Mouse (Mus musculus) adrenal gland, adult 18-20 months (tissue): ENCODE results near the gene Map3k7cl. TPM values are rescaled to one million over a fixed set of nuclear protein-coding genes. Genes with fewer than 3 reads are reported as not detected.

Experiments used
- DNase-seq, 2 experiments: peaks; one replicate each; pipeline ENCODE4 v3.0.0; 2021 to 2022; ENCODE audit warnings: low spot score in 2 of 2
- total RNA-seq, 2 experiments: library from RNA; stranded (reverse); gene quantifications; 1 replicate in 1 of 2; 2 replicates in 1 of 2; pipeline ENCODE4 v1.2.3; 2021

Map3k7cl gene
- total RNA-seq, 2 experiments from 2014 or later, result 0.50 to 1.7 TPM

DNA sequence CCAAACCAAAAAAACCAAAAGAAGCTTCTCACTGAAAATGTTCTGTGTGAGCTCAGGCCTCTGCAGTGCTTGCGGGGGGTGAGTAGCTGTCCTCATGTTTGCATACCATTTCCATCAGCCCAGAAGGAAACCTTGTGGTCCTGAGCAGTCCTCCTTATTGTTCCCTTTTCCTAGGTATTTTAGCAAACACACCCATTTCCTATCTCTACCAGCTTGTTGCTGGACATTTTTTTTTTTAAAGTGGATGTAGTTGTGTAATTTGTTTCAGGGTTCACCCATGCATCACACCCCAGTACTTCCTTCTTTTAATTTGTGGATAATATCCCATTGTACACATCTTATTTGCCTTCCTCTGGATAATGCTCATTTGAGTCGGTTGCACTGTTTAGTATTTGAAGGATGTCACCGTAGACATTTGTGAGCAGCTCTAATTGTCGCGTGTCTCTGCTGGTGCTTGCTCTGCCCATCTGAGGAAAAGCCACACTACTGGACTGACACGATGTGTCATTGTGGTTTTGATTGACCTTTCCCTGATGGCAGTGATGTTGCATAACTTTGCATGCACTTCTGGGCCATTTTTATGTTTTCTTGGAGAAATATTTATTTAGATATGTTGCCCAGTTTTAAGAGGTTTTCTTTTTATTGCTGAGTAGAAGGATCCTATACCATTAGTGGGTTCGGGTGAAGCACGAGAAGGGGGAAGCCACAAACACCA, 32.6 kb downstream of the Map3k7cl start:
- DNase-seq, result no peak

DNA sequence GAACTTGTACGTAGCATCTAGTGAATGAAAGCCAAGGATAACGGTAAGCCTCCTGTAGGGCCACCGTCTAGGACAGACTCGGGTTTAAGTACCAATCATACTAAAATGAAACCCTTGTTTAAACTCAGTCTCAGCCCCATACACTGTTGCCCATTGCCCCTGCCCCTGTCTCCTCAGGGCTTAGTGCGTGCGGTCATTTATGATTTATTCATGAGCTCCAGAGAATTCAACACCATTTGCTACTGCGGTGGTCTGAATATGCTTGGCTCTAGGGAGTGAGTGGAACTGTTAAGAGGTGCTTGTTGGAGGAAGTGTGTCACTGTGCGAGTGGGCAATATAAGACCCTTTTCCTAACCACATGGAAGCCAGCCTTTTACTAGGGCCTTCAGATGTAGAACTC, 34.7 kb downstream of the Map3k7cl start:
- DNase-seq, result no peak

DNA sequence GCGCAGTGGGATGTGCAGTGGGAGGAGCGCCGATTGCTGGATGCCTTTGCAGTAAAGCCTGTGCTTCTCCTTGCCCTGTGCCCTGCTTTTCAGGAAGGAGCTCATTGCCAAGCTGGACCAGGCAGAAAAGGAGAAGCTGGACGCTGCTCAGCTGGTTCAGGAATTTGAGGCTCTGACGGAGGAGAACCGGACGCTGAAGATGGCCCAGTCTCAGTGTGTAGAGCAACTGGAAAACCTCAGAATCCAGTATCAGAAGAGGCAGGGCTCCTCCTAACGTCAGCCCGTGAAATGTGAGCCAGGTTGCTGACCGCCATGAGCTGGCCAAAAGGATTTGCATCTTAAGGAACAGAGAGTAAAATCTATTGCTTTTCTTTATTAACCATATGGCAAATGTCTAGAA, 41.0 kb downstream of the Map3k7cl start:
- no peak for DNase-seq

DNA sequence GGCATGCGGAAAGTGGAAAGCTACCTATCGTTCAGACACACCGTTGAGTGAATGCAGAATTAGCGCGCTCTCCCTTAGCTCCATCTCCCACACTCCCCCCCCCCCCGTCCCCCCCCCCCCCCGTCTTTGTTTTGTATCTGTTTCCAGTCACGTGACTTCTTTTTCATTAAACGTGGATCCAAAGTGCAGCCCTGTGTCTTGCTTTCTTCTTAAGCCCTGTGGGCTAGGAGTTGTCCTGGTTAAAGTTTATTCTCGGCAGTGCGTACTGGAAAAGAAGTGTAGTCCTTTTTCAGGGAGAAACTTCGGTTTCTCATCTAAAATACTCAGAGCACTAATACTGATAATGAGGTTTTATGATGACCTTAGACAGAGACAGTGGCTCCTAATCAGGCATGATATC, 42.0 kb downstream of the Map3k7cl start:
- no peak for DNase-seq

DNA sequence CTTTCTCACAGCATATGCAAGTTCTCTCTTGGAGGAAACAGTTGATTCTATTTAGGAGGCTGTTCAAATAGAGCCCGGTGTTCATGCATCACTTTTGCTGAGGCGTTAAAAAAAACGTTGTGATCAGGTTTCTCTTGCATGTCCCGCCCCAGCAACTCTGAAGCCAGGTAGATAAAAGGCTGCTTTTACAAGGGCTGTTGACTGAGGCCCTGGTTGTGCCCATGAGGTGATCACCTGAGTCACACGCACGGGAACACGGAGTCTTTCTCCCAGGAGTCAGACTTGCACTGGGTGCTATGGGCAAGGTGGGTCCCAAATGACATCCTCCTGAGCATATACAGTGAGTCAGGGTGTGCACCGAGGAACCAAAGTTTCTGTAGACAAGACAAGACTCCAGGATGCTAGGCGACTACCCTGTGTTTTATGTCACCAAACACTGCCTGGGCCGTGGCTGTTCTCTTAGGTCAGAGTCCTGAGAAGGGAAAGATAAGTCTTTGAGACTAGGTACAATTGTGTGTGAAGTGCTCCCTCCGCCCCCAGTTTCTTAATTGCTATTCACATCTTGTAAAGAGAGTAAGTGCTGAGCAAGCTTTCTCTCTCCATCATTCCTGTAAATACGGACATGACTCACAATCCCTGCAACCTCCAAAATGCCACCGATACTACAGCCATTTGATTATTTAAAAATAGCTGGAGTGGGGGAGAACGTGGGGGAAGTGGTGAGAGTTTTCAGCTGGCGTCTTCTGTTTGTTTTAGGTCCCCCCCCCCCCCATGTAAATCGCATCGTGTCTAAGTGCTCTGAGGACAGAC, 49.8 kb downstream of the Map3k7cl start:
- DNase-seq, result no peak

DNA sequence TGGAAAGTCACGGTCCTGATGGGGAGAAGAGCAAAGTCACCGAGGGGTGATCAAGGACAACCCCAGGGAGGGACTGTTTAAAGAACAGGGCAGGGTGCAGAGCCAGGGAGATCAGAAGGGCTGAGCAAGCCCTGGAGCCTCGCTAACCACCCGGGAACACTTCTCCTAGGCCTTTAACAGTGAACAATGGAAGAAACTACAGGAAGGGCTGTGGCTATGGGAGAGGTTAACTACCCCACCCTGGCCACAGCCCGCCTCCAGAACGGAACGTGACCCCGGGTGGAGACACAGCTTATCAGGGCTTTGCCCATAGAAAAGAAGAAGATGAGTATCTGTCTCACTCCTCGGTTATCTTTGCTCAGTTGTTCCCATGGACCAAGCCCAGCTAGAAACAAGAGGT, 50.9 kb downstream of the Map3k7cl start:
- DNase-seq, result no peak

DNA sequence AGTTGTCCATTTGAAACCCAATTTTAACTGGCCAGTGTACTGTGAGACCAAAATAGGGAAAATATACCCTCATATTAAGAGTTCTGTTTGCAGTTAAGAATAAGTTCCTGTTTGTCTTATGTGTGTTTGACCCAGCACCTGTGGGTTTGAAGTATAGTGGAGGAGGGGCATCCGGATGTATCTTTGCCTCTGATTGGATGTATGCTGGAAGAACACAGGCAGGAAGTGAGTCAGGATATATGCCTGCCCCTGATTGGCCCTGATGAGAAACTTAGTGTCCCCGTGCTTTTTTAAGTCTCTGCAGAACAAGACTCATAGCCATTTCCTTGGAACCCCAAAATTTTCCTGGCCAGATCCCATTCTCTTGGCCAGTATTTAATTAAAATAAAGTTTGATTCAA, 51.8 kb downstream of the Map3k7cl start:
- no peak for DNase-seq

DNA sequence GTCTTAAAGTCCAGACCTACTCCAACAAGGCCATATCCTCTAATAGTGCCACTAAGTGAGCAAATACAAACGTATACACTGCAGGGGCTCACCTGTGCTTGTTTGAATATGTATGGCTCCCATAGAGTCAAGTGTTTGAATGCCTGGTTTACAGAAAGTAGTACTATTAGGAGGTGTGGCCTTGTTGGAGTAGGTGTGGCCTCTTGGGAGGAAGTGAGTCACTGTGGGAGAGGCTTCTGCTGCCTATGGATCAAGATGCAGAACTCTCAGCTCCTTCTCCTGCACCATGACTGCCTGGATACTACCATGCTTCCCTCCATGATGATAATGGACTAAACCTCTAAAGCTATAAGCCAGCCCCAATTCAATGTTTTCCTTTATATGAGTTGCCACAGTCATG, 54.3 kb downstream of the Map3k7cl start:
- no peak for DNase-seq

DNA sequence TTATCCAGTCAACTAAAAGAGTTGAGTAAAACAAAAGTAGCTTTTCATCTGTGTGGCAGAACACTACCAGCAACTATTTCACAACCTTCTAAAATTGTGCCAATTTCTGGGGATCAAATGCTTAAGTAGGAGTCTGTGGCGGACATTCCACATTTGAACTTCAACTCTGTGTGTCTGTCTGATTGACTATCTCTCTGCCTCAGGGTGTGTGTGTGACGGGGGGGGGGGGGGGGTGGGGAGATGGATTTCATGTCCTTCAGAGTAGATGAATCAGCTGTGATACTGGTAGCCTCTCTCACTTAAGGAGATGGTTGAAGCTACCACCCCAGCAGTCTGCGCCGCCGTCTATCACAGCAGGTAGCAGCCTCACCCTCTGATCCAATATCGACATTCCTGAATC, 54.8 kb downstream of the Map3k7cl start:
- DNase-seq, result no peak

DNA sequence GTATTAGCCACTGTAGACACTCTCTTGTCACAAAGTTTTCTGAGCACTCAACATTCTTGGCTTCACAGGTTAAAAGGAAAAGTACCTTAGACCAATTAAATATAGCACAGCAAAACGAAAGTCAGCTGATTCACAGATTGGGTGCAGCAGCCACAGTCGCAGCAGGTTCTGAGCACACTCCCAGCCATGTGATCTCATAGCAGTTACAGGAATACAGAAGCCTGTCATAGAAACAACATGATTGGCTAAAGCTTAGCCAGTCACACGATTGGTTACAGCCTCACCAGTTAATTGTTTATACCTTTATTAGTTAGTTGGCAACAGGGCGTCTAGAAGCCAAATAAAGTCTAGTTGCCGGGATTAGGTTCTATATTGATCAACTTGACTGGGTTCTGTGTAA, 57.0 kb downstream of the Map3k7cl start:
- no peak for DNase-seq

DNA sequence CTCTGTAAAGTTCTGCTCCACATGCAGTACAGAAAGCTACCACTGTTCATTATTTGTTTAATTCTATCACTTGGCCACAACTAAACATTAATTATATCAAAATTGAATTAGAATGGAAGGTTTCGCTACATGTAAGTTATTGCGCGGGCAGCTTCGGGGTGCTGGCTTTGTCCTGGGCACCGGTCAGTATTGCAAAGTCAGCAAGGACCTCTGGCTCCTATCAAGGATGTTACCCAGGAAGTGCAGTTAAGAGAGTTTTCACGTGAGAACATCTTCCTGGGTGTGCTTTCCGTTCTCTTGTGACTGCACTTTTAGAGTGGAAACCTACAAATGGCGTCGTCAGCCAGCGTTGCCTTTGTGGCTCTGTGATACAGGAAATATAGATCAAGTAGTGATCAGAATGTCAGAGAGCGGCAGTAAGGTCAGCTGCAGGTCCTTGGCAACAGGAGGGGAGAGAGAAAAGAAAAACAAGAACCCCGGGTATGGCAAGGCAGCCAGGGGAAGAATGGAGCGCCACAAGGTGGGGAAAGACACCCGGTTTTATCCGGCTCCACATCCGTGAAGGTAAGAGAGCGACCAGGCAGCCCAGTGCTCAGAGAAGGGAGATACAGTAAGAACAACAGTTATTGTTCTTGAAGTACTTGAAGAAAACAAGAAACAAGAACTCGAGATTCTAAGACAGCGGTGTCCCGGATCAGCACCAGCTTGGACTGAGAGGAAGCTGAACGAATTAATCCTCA, 57.6 kb downstream of the Map3k7cl start:
- DNase-seq, result peak in 1 of 2 experiments; percentile 9

DNA sequence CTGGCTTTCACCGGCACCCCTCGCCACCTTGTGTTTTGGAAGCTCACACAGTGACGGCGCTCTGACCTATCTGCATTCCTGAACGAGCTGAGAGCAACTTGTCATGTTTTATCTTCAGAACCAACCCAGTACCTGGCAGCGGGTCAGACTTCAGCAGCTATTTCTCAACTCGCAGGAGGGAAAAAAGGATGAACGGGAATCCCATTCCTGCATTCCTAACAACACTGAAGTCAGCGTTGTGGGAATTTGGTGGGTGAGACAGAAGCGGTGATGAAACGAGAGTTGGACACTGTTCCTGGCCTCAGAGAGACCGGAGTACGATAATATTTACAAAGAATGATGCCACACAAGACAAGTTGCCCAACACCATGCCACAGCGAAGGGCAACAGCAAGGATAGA, 58.3 kb downstream of the Map3k7cl start:
- DNase-seq, result peak in 1 of 2 experiments; percentile 27

DNA sequence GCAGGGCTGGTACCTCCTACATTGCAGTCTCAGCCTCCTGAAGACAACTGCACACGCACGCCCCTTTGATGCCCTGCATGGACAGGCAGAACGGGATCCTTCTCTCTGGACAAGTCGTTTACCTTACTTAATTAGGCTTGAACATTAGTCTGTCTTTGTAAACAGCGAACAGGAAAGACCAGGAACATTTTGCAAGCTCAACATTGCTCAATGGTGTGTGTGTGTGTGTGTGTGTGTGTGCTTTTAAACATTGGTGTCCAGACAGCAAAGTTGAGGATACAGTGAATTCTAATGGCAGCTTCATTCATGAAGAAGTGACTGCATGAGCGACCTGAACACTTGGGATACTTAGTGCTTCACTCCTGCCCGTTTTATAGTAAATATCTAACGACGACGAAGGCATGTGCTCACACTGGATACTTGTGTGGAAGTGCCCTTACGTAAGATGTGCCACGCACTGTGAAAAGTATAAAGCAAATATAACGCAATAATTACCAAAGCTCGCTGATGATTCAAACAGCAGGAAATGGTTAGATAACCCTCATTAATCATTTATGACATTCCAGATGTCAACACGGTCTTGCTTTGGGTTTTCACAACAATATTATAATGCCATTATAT, 59.2 kb downstream of the Map3k7cl start:
- DNase-seq, result no peak

DNA sequence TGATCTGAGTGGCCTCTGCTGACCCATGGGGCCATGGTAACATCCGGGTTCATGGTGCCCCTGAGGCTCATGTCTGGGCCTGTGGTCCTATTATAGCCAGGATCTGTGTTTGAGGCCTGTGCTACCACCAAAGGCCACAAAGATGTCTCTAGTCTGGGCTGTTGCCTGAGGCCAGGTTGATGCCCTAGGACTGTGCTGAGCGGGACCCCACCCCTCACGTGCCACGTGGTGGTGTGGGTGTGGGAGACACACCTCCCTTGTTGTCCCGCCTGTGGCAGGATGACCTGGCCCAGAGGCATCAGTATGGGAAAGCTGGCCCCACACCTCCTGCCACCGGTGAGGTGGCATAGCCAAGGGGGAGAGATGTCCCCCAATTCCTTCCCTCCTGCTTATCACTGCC, 64.2 kb downstream of the Map3k7cl start:
- DNase-seq, result no peak

DNA sequence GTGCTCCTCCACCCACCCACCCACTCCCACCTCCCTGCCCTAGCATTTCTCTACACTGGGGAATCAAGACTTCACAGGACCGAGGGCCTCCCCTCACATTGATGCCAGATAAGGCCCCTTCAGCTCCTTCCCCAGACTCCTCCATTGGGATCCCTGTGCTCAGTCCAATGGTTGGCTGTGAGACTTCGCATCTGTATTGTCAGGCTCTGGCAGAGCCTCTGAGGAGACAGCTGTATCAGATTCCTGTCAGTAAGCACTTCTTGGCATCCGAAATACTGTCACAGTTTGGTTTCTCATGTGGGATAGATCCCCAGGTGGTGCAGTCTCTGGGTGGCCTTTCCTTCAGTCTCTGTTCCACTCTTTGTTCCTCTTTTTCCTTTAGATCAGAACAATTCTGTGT, 68.1 kb downstream of the Map3k7cl start:
- DNase-seq, result no peak

DNA sequence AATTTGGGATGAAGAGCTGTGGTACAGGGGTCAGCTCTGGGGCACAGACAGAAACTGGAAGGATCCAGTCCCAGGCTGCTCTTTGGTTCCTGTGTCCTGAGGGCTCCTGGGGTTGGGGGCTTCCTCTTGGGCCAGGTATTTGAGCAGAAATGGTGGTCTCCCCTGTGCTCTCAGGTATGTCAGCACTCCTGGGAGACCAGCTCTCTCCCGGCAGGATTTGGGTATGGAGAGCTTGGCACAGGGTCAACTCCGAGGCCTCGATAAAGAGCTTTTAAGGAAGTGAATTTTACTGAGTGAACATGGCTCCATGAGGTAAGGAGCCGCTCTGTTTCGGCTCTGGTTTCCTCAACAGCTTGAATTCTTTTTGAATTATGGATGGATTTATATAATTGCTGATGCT, 70.8 kb downstream of the Map3k7cl start:
- DNase-seq, result no peak

DNA sequence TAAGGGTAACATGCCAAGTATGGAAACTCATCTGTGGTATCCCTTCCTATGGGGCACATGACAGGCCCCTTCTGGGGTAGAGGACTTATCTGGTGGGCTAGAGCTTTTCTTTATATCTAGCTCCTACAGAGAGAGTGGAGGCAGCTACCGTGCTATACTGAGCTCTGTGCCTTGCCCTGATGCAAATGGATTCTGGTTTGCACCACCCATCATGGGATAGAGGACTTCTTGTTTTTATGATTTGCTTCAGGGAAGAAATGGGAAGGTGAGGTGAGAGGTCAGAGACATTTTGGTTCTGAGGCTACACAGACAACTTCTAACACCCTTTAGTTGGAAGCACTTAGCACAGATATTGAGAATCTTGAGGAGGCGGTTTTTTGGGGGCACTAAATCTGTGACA, 71.8 kb downstream of the Map3k7cl start:
- no peak for DNase-seq

DNA sequence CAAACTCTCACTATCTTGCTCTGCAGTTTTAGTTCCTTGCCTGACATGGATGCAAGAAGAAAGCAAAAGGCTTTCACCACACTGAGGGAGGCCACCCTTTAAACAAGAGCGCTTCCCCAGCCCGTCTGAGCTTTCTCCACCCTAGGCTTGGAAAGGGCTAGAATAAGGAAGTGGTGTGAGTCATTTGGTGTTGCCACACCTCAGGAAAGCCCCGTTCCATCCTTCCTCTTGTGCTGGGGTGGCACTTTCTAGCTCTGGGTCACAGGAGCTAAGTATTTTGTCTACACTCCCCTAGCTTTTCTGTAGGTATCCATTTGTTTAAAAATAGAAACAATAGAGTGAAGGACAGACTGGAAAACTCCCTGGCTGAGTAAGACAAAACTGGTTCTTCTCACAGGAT, 72.2 kb downstream of the Map3k7cl start:
- DNase-seq, result no peak

DNA sequence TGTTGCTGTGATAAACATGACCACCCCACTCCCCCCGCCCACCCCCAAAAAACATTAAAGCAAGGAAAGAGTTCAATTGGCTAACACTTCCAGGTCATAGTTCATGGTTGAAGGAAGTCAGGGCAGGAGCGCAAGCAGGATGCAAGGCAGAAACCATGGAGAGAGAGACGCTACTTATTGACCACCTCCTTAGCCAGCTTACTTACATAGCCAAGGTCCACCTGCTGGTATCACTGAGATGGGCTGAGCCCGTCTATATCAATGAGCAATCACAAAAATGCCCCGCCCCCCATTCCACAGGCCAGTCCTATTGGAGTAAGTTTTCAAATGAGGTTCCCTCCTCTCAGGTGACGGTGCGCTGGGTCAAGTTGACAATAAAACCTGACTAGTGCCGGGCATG, 72.7 kb downstream of the Map3k7cl start:
- no peak for DNase-seq

DNA sequence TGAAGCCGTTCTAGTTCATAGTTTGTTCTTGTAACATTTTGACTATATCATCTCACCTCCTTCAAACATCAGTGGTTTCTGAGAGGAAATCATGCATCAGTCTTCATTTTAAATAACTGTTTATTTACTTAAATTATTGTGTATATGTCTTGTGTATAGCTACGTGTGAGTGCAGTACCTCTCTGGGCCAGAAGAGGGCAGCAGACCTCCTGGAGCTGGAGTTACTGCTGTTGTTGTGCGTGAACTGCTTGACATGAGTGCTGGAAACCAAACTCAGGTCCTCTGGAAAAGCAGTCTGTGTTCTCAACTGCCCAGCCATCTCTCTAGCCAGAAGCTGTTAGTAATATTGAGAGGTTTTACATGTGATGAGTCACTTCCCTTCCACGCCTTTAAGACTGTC, 73.6 kb downstream of the Map3k7cl start:
- DNase-seq, result no peak

DNA sequence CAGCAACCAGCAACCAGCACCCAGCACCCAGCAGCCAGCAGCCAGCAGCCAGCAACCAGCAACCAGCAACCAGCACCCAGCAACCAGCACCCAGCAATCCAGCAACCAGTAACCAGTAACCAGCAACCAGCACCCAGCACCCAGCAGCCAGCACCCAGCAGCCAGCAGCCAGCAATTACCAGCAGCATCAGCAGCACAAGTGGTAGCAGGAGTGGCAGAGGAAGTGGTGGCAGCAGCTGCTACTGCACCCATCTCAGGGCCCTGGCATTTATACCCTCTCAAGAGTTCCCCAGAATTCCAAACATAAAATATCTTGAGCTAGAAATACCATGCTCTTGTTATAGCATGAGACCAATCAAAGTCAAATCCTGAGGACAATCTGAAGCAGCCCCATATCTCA, 81.6 kb downstream of the Map3k7cl start:
- DNase-seq, result no peak
